Mouse (Mus musculus): Measurements from ENCODE around the gene Tex12.
A peak's percentile ranks its signal among the peaks of the same experiment; 100 is the strongest.

Gene Tex12

DNA sequence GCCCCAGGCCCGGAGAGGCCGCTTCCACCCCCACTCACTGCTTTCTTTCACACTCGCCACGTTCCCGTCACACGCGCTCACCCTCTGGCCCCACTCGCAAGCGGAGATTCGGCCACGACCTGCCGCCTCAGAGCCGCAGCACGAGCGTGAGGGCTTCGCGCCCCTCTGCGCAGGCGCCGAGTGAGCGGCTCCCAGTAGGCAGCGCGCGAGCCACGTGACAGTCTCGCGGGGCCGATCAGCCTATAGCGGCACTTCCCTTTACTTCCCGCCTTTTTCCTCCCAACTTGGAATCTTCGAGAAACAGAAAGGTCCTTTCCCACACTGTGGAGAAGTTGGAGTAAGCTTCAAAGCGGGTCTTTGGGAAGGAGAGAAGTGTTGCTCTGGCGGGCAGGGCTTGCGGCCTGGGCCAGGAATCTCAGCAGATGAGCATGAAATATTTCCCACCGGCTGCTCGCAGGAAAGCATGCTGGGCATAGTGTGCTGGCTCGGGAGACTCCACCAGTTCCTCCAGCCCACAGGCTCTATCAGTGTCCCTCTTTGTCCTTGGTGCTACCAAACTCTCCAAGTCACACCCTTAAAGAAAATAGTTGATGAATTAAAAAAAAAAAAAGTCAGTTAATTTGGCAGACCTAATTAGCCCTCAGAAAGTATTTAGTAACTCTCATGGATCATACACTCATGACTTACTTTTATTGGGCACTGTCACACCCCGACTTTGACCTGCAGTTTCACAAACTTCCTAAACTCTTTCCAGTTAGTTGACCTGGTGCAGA is at the start of gene Tex12:
Tex12 (minus strand) TSS at position 181 of the 773 bp plus-strand sequence.
- DNase-seq (ENCODE audit: low read depth, low spot score) = no peak

DNA sequence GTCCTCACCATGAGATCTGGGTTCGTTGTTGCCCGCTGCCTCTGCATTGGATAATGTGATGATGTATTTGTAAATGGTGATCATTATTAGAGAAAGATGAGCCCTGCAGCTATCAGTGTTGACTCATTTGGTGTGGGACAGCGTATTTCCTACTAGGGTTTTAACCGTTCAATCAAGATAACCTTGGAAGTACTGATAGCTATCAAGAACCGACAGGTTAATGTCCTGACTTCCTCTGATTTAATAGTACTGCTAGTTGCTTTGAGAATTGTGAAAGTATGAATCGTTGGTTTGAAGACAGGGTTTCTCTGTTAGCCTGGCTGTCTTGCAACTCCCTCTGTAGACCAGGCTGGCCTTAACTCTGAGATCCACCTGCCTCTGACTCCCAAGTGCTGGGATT is 43.2 kb upstream of the Tex12 start:
- no peak for DNase-seq (ENCODE audit: low read depth, low spot score)

- DNase-seq (ENCODE audit: low read depth, low spot score) = no peak
These were observed 42.8 kb upstream of the Tex12 start for GRCm38 (mm10) chr9:50603998-50604324.

- peak; percentile 92 for DNase-seq (ENCODE audit: low read depth, low spot score)
These were observed 42.3 kb upstream of the Tex12 start, which contains the start of the genes Sdhd and Timm8b for GRCm38 (mm10) chr9:50603189-50603997. TSS of gene Sdhd (minus strand) at chr9:50603812. TSS of gene Timm8b (plus strand) at chr9:50603910.

DNA sequence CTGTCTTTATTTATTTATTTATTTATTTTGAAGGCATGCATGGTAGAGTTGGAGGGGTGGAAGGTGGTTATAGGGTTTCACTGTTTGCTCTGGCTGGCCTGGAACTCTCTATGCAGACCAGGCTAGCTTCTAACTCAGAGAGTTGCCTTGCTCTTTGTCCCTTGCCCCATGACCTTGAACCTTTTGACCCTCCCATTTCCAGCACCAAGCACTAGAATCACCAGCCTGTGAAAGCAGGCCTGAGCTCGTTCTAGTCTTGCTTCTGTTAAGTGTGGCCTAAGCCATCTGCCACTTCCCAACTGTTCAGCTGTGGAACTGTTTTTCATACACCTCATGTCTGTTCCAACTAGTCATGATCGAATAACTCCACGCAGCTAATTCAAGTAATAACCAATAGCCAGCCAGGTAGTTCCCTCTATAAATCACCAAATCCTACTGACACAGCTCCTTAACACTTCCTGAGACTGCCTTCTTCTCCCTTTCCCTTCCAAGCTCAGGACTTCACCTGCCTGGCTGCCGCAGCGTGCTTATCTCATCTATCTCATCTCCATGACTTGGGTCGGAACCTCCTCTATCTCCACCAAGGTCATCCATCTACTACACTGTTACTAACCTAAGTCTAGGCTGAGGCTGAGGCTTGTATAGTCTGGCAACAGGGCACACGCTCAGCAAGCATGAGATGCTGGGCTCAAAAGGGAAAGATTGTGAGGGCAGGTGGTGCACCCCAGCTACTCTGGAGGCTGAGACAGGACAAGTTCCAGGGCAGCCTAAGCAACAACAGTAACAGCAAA is 41.1 kb upstream of the Tex12 start:
- DNase-seq (ENCODE audit: low read depth, low spot score) = no peak

GRCm38 (mm10) chr9:50601536-50601935 is 40.4 kb upstream of the Tex12 start:
- no peak for DNase-seq (ENCODE audit: low read depth, low spot score)

- no peak for DNase-seq (ENCODE audit: low read depth, low spot score)
These were observed 35.8 kb upstream of the Tex12 start for GRCm38 (mm10) chr9:50596973-50597372.

DNA sequence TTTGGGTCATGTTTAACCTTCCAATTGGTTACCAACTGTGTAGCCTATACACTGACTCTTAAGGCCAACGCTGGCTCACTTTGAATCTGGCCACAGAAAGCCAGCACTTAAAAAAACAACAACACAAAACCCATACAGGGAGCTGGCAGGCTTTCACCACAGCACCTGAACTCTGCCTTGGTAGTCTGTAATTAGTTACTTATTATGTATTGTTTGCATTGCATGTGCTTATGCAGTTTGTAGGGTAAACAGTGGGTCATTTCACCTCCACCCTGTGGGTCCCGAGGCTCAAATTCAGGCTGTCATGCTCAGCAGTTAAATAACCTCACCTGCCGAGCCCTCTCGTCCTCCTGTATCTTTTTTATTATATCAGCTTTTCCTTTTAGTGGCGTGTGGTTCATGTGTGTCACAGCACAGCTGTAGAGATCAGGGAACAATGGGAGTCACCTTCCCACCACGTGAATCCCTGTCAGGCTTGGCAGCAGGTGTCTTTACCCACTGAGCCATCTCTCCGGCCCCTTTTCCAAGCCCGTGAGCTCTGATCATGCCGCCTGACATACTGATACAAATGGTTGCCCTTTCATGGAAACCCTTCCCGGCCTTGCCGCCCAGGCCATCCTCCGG is 33.8 kb upstream of the Tex12 start:
- DNase-seq (ENCODE audit: low read depth, low spot score) = no peak

- DNase-seq (ENCODE audit: low read depth, low spot score) = no peak
These were observed 32.4 kb upstream of the Tex12 start for GRCm38 (mm10) chr9:50593544-50593943.

GRCm38 (mm10) chr9:50592955-50593354 is 31.8 kb upstream of the Tex12 start:
- no peak for DNase-seq (ENCODE audit: low read depth, low spot score)

DNA sequence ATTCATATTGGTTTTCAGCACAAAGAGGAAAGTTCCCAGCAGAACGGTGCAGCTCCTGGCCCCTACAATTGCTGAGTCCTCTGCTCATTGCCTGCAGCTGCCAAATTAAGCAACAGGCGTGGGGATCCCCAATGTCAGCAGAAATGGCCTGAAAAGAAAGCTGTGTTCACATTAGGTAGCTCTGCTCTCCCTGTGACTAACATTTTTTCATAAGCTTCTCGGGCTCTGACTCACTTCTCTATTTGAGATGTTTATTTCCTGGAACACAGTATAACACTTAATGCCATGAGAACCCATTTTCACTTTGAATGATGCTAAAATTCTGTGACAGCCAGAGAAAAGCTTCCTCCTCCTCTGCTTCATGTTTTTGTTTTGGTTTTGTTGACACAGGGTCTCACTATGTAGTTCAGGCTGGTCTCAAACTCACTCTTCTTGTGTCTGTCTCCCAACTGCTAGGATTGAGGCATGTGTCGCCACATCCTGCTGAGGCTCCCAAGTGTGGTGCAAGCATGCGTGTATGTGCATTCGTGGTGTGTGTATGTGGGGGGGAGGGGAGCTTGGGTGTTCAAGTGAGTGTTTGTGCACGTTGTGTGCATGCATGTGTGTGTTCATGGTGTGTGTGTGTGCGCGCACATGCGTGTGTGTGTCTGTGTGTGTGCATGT is 29.9 kb upstream of the Tex12 start:
- DNase-seq (ENCODE audit: low read depth, low spot score) = no peak

DNA sequence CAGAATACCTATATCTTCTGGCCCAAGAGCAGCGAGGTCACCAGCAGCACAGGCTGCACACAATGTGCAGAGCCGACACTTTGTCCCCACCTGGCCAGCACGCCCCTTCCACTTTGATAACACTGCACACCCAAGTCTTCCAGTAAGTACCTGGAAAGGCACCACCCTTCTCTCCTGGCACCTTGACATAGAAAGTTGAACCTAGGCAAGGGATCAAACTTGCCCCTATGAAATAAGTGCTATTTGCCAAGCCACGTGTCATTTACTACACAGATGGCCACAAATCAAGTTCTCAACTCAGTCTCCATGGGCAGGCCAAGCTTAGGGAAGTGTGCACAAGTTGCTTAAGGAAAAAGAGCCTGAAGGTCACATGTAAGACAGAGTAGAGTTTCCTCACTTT is 25.8 kb upstream of the Tex12 start:
- no peak for DNase-seq (ENCODE audit: low read depth, low spot score)

DNA sequence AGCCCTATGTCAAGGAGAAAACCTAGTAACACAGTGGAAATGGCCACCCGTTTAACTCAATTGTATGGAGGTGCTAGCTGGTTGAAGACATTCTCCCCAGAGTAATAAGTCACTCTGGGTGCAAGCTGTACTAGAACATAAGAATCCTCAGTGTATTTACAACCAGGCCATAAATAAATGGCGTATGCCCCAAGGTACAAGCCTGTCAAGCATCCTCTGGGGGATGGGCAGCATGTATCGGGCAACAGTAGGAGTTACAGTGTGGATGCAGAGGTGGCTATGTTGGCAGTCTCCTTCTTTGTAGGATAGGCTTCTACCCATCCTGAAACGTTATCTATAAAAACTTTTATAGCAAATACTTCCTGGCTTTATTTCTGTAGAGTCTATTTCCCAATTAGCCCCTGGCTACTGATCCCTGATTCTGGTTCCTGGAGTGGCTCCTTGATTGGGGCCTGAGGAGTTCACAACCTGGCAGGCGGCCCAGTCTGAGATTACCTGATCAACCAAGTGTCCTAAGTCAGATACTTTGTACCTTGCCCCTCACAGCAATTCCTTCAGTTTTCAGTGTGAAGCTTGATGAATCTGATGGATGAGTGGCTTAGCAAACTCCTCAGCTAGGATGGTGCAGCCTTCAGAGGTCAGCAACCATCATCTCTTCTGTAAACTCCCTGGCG is 24.2 kb upstream of the Tex12 start:
- no peak for DNase-seq (ENCODE audit: low read depth, low spot score)

GRCm38 (mm10) chr9:50580370-50580769 is 19.2 kb upstream of the Tex12 start:
- no peak for DNase-seq (ENCODE audit: low read depth, low spot score)

DNA sequence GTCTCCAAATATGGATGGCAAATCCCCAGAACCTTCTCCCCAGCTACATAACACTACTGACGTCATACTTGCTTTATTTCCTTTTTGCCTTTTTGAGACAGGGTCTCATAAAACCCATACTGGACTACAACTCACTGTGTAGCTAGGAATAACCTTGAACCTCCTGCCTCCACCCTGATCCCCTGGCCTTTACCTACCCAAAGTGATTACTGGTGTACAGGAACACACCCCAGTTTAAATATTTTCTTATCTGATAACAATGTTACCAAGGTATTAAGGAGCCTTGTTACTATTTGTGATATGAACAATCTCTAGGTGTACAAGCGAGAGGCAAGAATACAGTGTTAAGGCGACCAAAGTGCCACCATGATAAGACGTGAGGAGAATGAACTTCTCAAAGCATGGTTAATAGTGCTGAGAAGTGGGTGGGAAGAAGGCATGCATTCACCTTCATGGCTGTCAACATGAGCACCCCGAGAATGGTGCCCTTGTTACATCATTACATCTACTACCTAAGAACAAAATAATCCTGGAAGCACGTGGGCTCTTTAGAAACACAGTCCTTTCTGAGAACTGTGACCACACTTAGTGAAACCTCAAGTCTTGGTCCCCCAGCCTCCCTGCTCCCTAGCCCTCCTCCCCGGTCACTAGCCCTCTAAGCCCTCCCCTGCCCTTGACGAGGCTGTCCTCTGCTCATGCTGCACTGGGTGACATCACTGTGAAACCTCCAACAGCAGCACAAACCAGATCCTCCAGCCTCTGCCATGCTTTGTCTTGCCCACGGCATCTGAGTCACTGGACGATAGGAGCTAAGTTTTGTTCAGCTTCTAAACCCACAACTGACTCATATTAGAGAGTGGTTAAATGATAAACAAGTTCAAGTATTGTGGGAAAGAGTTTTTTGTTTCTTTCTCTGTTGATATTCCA is 8.7 kb upstream of the Tex12 start:
- no peak for DNase-seq (ENCODE audit: low read depth, low spot score)

- DNase-seq (ENCODE audit: low read depth, low spot score) = no peak
These were observed 6.8 kb upstream of the Tex12 start for GRCm38 (mm10) chr9:50567881-50568280.

DNA sequence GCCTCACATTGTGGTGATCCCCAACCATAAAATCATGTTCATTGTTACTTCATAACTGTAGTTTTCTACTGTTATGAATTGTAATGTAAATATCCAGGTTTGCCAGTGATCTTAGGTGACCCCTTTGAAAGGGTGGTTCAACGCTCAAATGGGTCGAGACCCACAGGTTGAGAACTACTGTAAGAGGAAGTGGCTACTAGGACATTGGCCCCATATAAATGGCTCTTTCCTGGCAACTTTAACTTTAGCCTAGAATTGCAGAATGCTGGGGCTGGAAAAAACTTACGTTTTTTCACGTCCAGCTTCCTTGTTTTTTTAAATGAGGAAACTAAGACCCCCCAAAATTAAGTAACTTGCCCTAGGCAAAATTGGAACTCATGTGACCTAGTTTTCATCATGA is 6.2 kb upstream of the Tex12 start:
- no peak for DNase-seq (ENCODE audit: low read depth, low spot score)

- DNase-seq (ENCODE audit: low read depth, low spot score) = no peak
These were observed 4.8 kb upstream of the Tex12 start for GRCm38 (mm10) chr9:50565940-50566339.

DNA sequence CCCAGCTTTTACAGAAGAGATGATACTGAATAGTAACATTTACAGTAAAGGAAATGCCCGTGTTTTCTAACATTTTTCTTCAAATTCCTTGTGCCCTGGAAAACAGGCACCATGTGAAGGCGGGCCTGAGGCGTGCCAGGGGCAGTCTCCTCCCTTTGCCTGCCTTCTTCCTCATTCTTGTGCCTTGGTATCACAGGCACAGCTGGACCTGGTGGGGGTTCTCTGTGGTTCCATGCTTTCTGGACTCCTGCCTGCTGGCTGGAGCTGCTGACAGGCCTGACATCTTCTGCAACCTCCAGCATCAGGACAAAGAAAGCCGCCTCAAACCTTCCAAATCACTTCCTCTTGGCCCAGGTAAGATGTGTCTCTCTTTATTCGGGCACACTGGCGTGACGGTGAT is 4.0 kb upstream of the Tex12 start:
- no peak for DNase-seq (ENCODE audit: low read depth, low spot score)

All from c-Kit-negative CD71-positive TER-119-positive erythroid progenitor cells, embryonic 14.5 days (primary cell).